Mouse (Mus musculus) forebrain, embryonic 15.5 days (tissue): ENCODE measurements at regions not wholly inside any gene's neighbourhood (a gene's known extent, or its start where the extent isn't known, plus 50 kb on each side); places are given as distances from the start of the nearest gene placed in this dataset.

Experiments used
- ATAC-seq: fragments of 200-750 bp; cut with Nextera tagmentation; replicated peaks from 2 replicates; pipeline ENCODE4 v1.8.0; 2017; ENCODE audit warnings: mild to moderate bottlenecking, moderate TSS enrichment, moderate library complexity
- H3K27ac ChIP-seq: fragments of 300-500 bp; sonication (generic); replicated peaks from 2 replicates; pipeline ENCODE4 v1.5.1; 2015; ENCODE audit warnings: mild to moderate bottlenecking, inconsistent platforms
- H3K27me3 ChIP-seq: fragments of 300-500 bp; sonication (generic); 2 replicates; pipeline ENCODE4 v1.6.1; 2015; ENCODE audit warnings: inconsistent platforms
- H3K36me3 ChIP-seq: fragments of 300-500 bp; sonication (generic); 2 replicates; pipeline ENCODE4 v1.6.1; 2015; ENCODE audit warnings: mild to moderate bottlenecking, inconsistent platforms
- H3K4me1 ChIP-seq: fragments of 300-500 bp; sonication (generic); 2 replicates; pipeline ENCODE4 v1.6.1; 2015; ENCODE audit warnings: inconsistent platforms
- H3K4me2 ChIP-seq: fragments of 300-500 bp; sonication (generic); replicated peaks from 2 replicates; pipeline ENCODE4 v1.6.1; 2015; ENCODE audit warnings: mild to moderate bottlenecking, inconsistent platforms
- H3K4me3 ChIP-seq: fragments of 300-500 bp; sonication (generic); 2 replicates; pipeline ENCODE4 v1.5.1; 2015; ENCODE audit warnings: mild to moderate bottlenecking, inconsistent platforms
- H3K9ac ChIP-seq: fragments of 300-500 bp; sonication (generic); replicated peaks from 2 replicates; pipeline ENCODE4 v1.6.1; 2015; ENCODE audit warnings: mild to moderate bottlenecking, inconsistent platforms
- H3K9me3 ChIP-seq: fragments of 300-500 bp; sonication (generic); 2 replicates; pipeline ENCODE4 v1.6.1; 2016; ENCODE audit warnings: inconsistent platforms
- WGBS: fragments of 180-500 bp; shearing (Covaris S2); methylation state at CpG from one replicate; pipeline ENCODE4 v1.1.7; 2015; ENCODE audit warnings: mixed read lengths; 5-methylcytosine and 5-hydroxymethylcytosine counted together

GRCm38 (mm10) chr4:72800014-72800786 is 52.2 kb downstream of the Aldoart1 start:
- no peaks in the 10 kb centered on the region for H3K9me3 ChIP-seq
- H3K4me3 ChIP-seq: no peak overlapping the region
- no peak overlapping the region for H3K27ac ChIP-seq
- WGBS: 56% methylated on average over 2 of the region's 2 CpGs
- H3K4me1 ChIP-seq: peaks cover 9% of the 10 kb centered on the region; the same call in 1 of the 2 replicates
- no peak overlapping the region for H3K9ac ChIP-seq
- H3K36me3 ChIP-seq: no peaks in the 10 kb centered on the region
- no peak overlapping the region for H3K4me2 ChIP-seq
- no peaks in the 10 kb centered on the region for H3K27me3 ChIP-seq
- peak; percentile 80 for ATAC-seq

- Histone ChIP-seq H3K4me2 (no peak overlapping the region), H3K9ac (no peak overlapping the region), H3K36me3 (no peaks in the 10 kb centered on the region), H3K4me1 (peaks cover 9% of the 10 kb centered on the region; the same call in 1 of the 2 replicates), H3K4me3 (no peak overlapping the region), H3K9me3 (no peaks in the 10 kb centered on the region), H3K27ac (no peak overlapping the region), H3K27me3 (no peaks in the 10 kb centered on the region)
- WGBS: 67% methylated on average over 4 of the region's 4 CpGs
- peak; percentile 48 for ATAC-seq
Measured at GRCm38 (mm10) chr4:72799575-72799974, 52.9 kb downstream of the Aldoart1 start.

- H3K4me3 ChIP-seq: no peak overlapping the region
- WGBS: 93% methylated on average over 4 of the region's 4 CpGs
- no peak overlapping the region for H3K27ac ChIP-seq
- no peak overlapping the region for H3K4me2 ChIP-seq
- no peak overlapping the region for H3K9ac ChIP-seq
- no peaks in the 10 kb centered on the region for H3K4me1 ChIP-seq
- H3K9me3 ChIP-seq: no peaks in the 10 kb centered on the region
- ATAC-seq: no peak
- H3K27me3 ChIP-seq: no peaks in the 10 kb centered on the region
- H3K36me3 ChIP-seq: no peaks in the 10 kb centered on the region
Measured at GRCm38 (mm10) chr4:72788796-72789195, 63.6 kb downstream of the Aldoart1 start.

- Histone ChIP-seq H3K9ac (no peak overlapping the region), H3K4me3 (no peak overlapping the region), H3K4me1 (peaks cover 4% of the 10 kb centered on the region; the same call in 1 of the 2 replicates), H3K4me2 (no peak overlapping the region), H3K27me3 (no peaks in the 10 kb centered on the region), H3K36me3 (no peaks in the 10 kb centered on the region), H3K27ac (no peak overlapping the region), H3K9me3 (no peaks in the 10 kb centered on the region)
- 53% methylated on average over 5 of the region's 5 CpGs for WGBS
- ATAC-seq: peak; percentile 94
Measured at GRCm38 (mm10) chr4:72766896-72767295, 85.5 kb downstream of the Aldoart1 start.

- peak; percentile 77 for ATAC-seq
- WGBS: 49% methylated on average over 2 of the region's 2 CpGs
- Histone ChIP-seq H3K4me2 (no peak overlapping the region), H3K9me3 (no peaks in the 10 kb centered on the region), H3K9ac (no peak overlapping the region), H3K27me3 (no peaks in the 10 kb centered on the region), H3K4me1 (peaks cover 4% of the 10 kb centered on the region; the same call in 1 of the 2 replicates), H3K36me3 (no peaks in the 10 kb centered on the region), H3K27ac (no peak overlapping the region), H3K4me3 (no peak overlapping the region)
Measured at GRCm38 (mm10) chr4:72766386-72766785, 86.0 kb downstream of the Aldoart1 start.
